8 mouse cellular contexts compared by ENCODE assay signal in the genomic region with DNA sequence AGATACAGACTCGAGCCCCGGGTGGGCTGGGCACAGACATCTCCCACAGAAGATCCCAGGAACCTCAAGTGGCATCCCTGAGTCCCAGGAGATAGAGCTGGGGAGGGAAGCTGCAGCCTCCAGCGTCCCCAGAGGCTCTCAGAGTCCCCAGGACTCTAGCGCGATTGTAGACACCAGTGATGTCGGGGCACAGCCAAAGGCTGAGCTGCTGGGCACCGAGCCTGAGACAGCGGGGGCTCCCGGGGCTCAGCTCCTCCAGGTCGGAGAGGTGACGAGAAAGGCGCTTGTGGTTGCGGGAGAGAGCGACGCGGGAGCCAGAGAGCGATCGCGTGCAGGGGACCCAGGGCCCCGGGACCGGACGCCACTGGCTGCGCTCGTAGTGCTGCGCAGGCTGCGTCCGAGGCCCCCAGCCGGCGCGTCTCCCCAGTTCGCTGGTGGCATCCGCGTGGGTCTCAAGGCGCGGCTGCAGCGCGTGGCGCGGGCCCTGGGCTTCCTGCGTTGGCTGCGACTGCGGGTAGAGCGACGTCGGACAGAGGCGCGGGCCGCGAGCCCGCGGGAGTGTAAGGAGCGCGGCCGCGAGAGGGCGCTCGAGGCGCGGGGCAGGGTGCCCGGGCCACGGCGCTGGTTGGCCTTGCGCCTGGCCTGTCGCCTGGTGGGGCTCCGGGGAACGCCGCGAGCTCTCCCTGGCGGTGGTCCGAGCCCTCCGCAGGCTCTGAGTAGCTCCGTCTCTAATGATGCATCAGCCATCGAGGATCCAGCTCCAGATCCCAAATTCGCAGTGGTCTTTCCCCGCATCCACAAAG. TPM values are rescaled to one million over a fixed set of nuclear protein-coding genes. Genes with fewer than 3 reads are reported as not detected.
DNase-seq lines count a peak whose midpoint lies in the region; ATAC-seq lines count a peak whose summit lies in the region.

No protein-coding gene starts in this region.

- no peaks in the 10 kb centered on the region for H3K9me3 ChIP-seq in heart, embryonic 15.5 days (replicated peaks)
- H3K9me3 ChIP-seq in liver, embryonic 13.5 days (replicated peaks), result no peaks in the 10 kb centered on the region
- no peaks in the 10 kb centered on the region for H3K9me3 ChIP-seq in stomach, embryonic 15.5 days

- ATAC-seq in heart, embryonic 15.5 days (replicated peaks; ENCODE audit: insufficient number of reproducible peaks, insufficient read depth, low FRiP score, low read depth), result peak; percentile 88
- peak; percentile 83 for ATAC-seq in liver, embryonic 13.5 days (ENCODE audit: low read depth)
- ATAC-seq in stomach, embryonic 15.5 days (ENCODE audit: insufficient read depth, low FRiP score, low read depth), result peak; percentile 80

- peak overlapping the region; percentile 52 for H3K4me3 ChIP-seq in heart, embryonic 15.5 days
- peak overlapping the region; percentile 50 for H3K4me3 ChIP-seq in liver, embryonic 13.5 days (replicated peaks)
- H3K4me3 ChIP-seq in stomach, embryonic 15.5 days (replicated peaks), result peak overlapping the region; percentile 45

- peak; percentile 87 for DNase-seq in CD4-positive helper T cell, adult 2 months (ENCODE audit: low read depth, low spot score)
- peak; percentile 34 for DNase-seq in brain, embryonic 18.5 days (ENCODE audit: low read depth, low spot score)
- peak; percentile 40 for DNase-seq in fibroblast of lung, adult 2 months (ENCODE audit: low read depth)
- DNase-seq in kidney, postnatal 14 days, result peak; percentile 94
- peak; percentile 75 for DNase-seq in liver, embryonic 13.5 days
- peak; percentile 88 for DNase-seq in neural tube, embryonic 10.5 days (ENCODE audit: extremely low spot score, low spot score)

- no peak overlapping the region for H3K27ac ChIP-seq in heart, embryonic 15.5 days
- no peak overlapping the region for H3K27ac ChIP-seq in liver, embryonic 13.5 days
- H3K27ac ChIP-seq in stomach, embryonic 15.5 days, result no peak overlapping the region

- peaks cover 56% of the 10 kb centered on the region for H3K27me3 ChIP-seq in heart, embryonic 15.5 days
- H3K27me3 ChIP-seq in liver, embryonic 13.5 days, result peaks cover 72% of the 10 kb centered on the region
- H3K27me3 ChIP-seq in stomach, embryonic 15.5 days (replicated peaks), result peaks cover 38% of the 10 kb centered on the region

- peak overlapping the region; percentile 48 for H3K9ac ChIP-seq in heart, embryonic 15.5 days
- peak overlapping the region; percentile 49 for H3K9ac ChIP-seq in liver, embryonic 13.5 days
- peak overlapping the region; percentile 1; the same call in 1 of the 2 replicates for H3K9ac ChIP-seq in stomach, embryonic 15.5 days

- peak overlapping the region; percentile 78 for H3K4me2 ChIP-seq in heart, embryonic 15.5 days
- H3K4me2 ChIP-seq in liver, embryonic 13.5 days, result peak overlapping the region; percentile 67
- peak overlapping the region; percentile 75 for H3K4me2 ChIP-seq in stomach, embryonic 15.5 days

- 2% methylated on average over 75 of the region's 75 CpGs for WGBS in heart, embryonic 15.5 days
- 2% methylated on average over 75 of the region's 75 CpGs for WGBS in liver, embryonic 13.5 days (ENCODE audit: insufficient replicate concordance)
- WGBS in stomach, embryonic 15.5 days, result 1% methylated on average over 75 of the region's 75 CpGs

- H3K4me1 ChIP-seq in heart, embryonic 15.5 days (replicated peaks), result peaks cover 22% of the 10 kb centered on the region
- H3K4me1 ChIP-seq in liver, embryonic 13.5 days (replicated peaks), result peaks cover 22% of the 10 kb centered on the region
- H3K4me1 ChIP-seq in stomach, embryonic 15.5 days, result peaks cover 13% of the 10 kb centered on the region

- H3K36me3 ChIP-seq in heart, embryonic 15.5 days, result 0 out of 2 replicates have a peak, but pooled peaks cover 8% of the 10 kb centered on the region
- peaks cover 12% of the 10 kb centered on the region; the same call in 1 of the 2 replicates for H3K36me3 ChIP-seq in liver, embryonic 13.5 days
- 0 out of 2 replicates have a peak, but pooled peaks cover under 1% of the 10 kb centered on the region for H3K36me3 ChIP-seq in stomach, embryonic 15.5 days

RNA-seq across cellular contexts. Expression of a gene that starts 1.1 kb away (rescaled TPM):
- 0.16 TPM in 2 replicates for polyA plus RNA-seq in heart, embryonic 15.5 days (2015; fragmentation: Nextera tagmentation; extraction: Ambion mirVana)
- polyA plus RNA-seq in liver, embryonic 13.5 days (2015; fragmentation: Nextera tagmentation; extraction: Ambion mirVana), result 0.36 and 0.46 TPM in 2 replicates
- polyA plus RNA-seq in stomach, embryonic 15.5 days (2015; fragmentation: Nextera tagmentation; extraction: Ambion mirVana), result 17.8 and 24.7 TPM in 2 replicates

RNA-seq across cellular contexts. Expression of a gene that starts 35.5 kb away (rescaled TPM):
- polyA plus RNA-seq in heart, embryonic 15.5 days (2015; fragmentation: Nextera tagmentation; extraction: Ambion mirVana), result 12.7 and 17.2 TPM in 2 replicates
- polyA plus RNA-seq in liver, embryonic 13.5 days (2015; fragmentation: Nextera tagmentation; extraction: Ambion mirVana), result 9.8 and 10.2 TPM in 2 replicates
- 60.4 and 61.5 TPM in 2 replicates for polyA plus RNA-seq in stomach, embryonic 15.5 days (2015; fragmentation: Nextera tagmentation; extraction: Ambion mirVana)

RNA-seq across cellular contexts. Expression of a gene that starts 40.4 kb away (rescaled TPM):
- 52.1 and 56.3 TPM in 2 replicates for polyA plus RNA-seq in heart, embryonic 15.5 days (2015; fragmentation: Nextera tagmentation; extraction: Ambion mirVana)
- polyA plus RNA-seq in liver, embryonic 13.5 days (2015; fragmentation: Nextera tagmentation; extraction: Ambion mirVana), result 39.0 and 42.3 TPM in 2 replicates
- 3.5 and 5.5 TPM in 2 replicates for polyA plus RNA-seq in stomach, embryonic 15.5 days (2015; fragmentation: Nextera tagmentation; extraction: Ambion mirVana)

RNA-seq across cellular contexts. Expression of a gene that starts 44.8 kb away (rescaled TPM):
- polyA plus RNA-seq in heart, embryonic 15.5 days (2015; fragmentation: Nextera tagmentation; extraction: Ambion mirVana), result 20.1 and 26.4 TPM in 2 replicates
- polyA plus RNA-seq in liver, embryonic 13.5 days (2015; fragmentation: Nextera tagmentation; extraction: Ambion mirVana), result 19.3 and 20.1 TPM in 2 replicates
- 28.2 and 30.6 TPM in 2 replicates for polyA plus RNA-seq in stomach, embryonic 15.5 days (2015; fragmentation: Nextera tagmentation; extraction: Ambion mirVana)

RNA-seq across cellular contexts. Expression of a gene that starts 45.9 kb away (rescaled TPM):
- polyA plus RNA-seq in heart, embryonic 15.5 days (2015; fragmentation: Nextera tagmentation; extraction: Ambion mirVana), result 18.0 and 22.5 TPM in 2 replicates
- 5.7 and 6.0 TPM in 2 replicates for polyA plus RNA-seq in liver, embryonic 13.5 days (2015; fragmentation: Nextera tagmentation; extraction: Ambion mirVana)
- polyA plus RNA-seq in stomach, embryonic 15.5 days (2015; fragmentation: Nextera tagmentation; extraction: Ambion mirVana), result 11.7 and 13.1 TPM in 2 replicates

Comparison
In these comparisons a context has a peak if more than half of its experiments do, and no peak if none do; other contexts are left out.
1. DNase-seq: peak in every context shown above with its lines; median percentile 94 in kidney, postnatal 14 days; 88 in neural tube, embryonic 10.5 days; 87 in CD4-positive helper T cell, adult 2 months; 75 in liver, embryonic 13.5 days; 40 in fibroblast of lung, adult 2 months; 34 in brain, embryonic 18.5 days.
2. RNA of a gene that starts 1.1 kb away (polyA plus RNA-seq): 17.8 to 24.7 TPM in stomach, embryonic 15.5 days; 0.36 to 0.46 TPM in liver, embryonic 13.5 days and 0.16 TPM in heart, embryonic 15.5 days; every median in the first group is over 10 times any median in the second.
3. Peak in every context shown above with its lines, with median percentiles within 50 percentile points of each other: ATAC-seq, H3K4me2 ChIP-seq, H3K4me3 ChIP-seq and H3K9ac ChIP-seq.